Mouse (Mus musculus): ENCODE measurements around the gene Tcf19.

Tcf19 gene

GRCm38 (mm10) chr17:35516652-35517500, at the start of gene Tcf19, which contains the start of gene Cchcr1:
Gene Tcf19 (minus strand): TSS chr17:35516824.
Gene Cchcr1 (plus strand): TSS chr17:35517100.
- DNase-seq (ENCODE audit: low read depth, low spot score): peak; percentile 76

DNA sequence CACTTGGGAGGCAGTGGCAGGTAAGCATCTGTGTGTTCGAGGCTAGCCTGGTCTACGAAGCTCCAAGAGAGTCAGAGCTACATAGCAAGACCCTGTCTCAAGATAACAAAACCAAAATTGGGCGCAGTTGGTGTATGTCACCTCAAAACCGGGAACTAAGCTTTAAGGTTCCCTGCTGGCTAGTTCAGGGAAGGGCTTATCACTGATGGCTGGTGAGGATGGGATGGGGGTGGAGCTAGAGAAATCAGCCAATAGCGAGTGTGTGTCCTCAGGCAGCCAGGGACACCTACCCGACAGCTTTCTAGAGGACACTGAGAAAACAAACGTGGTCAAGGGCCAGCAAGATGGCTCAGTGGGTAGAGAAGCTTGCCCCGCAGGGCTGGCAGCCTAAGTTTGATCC, 41.6 kb upstream of the Tcf19 start:
- DNase-seq (ENCODE audit: low read depth, low spot score): no peak

GRCm38 (mm10) chr17:35557351-35557750, 40.7 kb upstream of the Tcf19 start:
- DNase-seq (ENCODE audit: low read depth, low spot score): no peak

- DNase-seq (ENCODE audit: low read depth, low spot score): peak; percentile 57
Measured at GRCm38 (mm10) chr17:35556812-35557211, 40.2 kb upstream of the Tcf19 start.

GRCm38 (mm10) chr17:35556186-35556765, 39.7 kb upstream of the Tcf19 start:
- DNase-seq (ENCODE audit: low read depth, low spot score): no peak

- no peak for DNase-seq (ENCODE audit: low read depth, low spot score)
Measured at GRCm38 (mm10) chr17:35554761-35555397, 38.3 kb upstream of the Tcf19 start.

GRCm38 (mm10) chr17:35554321-35554720, 37.7 kb upstream of the Tcf19 start:
- DNase-seq (ENCODE audit: low read depth, low spot score): no peak

GRCm38 (mm10) chr17:35551881-35552414, 35.3 kb upstream of the Tcf19 start, which contains the start of gene Cdsn:
Gene Cdsn (plus strand): TSS chr17:35552128.
- no peak for DNase-seq (ENCODE audit: low read depth, low spot score)

- no peak for DNase-seq (ENCODE audit: low read depth, low spot score)
Measured at GRCm38 (mm10) chr17:35550871-35551270, 34.2 kb upstream of the Tcf19 start.

GRCm38 (mm10) chr17:35550143-35550494, 33.5 kb upstream of the Tcf19 start:
- DNase-seq (ENCODE audit: low read depth, low spot score): no peak

GRCm38 (mm10) chr17:35549437-35550142, 33.0 kb upstream of the Tcf19 start:
- peak; percentile 72 for DNase-seq (ENCODE audit: low read depth, low spot score)

GRCm38 (mm10) chr17:35548636-35549035, 32.0 kb upstream of the Tcf19 start:
- DNase-seq (ENCODE audit: low read depth, low spot score): no peak

DNA sequence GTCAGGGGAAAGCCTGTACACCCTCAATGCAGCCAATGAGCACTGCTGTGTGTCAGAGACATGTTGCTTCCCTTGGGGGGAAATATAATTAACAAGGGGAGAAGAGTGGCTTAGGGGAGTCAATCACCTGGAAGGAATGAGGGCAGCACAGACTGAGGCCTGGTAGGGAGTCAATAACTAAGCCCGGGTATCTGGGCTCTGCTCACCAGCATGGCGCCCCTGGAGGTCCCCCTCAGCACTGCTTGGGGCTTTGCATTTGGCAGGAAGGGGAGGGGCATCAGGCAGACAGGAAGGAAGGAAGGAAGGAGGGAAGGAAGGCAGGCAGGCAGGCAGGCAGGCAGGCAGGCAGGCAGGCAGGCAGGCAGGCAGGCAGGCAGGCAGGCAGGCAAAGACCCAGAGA, 30.8 kb upstream of the Tcf19 start:
- DNase-seq (ENCODE audit: low read depth, low spot score): no peak

DNA sequence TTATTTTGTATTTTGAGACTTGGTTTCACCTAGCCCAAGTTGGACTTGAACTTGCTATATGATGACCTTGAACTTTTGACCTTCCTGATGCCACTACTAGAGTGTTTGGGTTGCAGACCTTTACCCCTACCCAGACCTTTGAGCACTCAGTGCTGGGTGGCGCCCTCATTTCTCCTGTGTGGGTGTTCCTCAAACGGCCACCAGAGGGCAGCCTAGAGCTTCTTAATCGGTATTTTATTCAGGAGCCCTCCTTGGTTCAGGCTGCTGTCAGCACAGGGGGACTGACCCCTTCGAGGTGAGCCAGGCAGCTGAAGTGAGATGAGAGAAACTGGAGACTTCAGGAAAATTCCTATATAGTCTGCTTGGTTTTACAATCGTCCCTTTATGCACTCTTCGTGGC, 28.1 kb upstream of the Tcf19 start:
- DNase-seq (ENCODE audit: low read depth, low spot score): peak; percentile 51

GRCm38 (mm10) chr17:35544001-35544400, 27.4 kb upstream of the Tcf19 start:
- DNase-seq (ENCODE audit: low read depth, low spot score): no peak

DNA sequence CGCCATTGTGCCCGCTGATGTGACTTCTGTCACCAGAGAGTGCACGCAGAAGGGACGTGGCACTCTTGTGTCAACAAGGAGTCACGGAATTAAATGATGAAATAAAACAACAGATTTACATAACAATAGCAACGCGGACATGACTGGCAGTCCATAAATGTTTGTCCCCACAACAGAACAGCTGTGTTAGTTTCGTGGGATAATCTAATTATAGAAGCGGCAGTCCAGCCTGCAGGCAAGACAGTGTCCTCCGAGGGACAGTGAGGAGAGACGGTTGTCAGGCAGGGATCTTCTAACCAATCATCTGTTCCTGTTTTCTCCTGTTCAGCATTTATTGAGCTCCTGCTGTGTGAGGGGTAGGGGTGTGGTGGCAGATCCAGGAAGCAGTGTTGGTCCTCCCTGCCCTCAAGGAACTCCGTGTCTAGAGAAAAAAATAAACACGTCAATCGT, 26.8 kb upstream of the Tcf19 start:
- no peak for DNase-seq (ENCODE audit: low read depth, low spot score)

DNA sequence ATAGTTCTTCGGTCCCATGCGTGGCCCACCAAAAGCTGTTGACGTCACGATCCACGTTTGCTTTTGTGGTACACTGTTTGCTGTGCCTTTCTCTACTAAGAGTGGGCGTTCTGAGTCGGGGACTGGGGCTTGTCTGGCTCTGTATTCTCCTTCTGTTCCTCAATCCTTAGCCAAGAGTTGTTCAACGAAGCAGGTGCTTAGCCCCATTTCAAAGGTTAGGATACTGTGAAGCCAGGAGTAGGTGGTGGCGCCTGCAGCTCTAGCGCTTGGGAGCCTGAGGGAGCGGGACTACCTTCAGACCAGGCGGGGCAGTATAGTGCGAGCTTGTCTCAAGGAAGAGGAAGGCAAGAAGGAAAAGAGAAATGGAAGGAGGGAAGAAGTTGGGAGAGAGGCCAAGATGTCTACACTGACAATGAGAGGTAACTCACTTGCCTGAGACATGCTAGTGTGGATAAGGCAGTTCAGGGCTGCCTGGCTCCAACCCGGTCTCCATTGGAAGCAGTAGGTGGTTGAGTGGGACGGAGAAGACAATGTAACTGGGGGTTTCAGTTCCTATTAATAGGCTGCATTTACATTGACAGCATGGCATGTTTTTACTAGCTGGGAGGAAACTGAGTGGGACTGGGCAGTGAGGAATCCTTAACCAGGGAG, 26.3 kb upstream of the Tcf19 start:
- no peak for DNase-seq (ENCODE audit: low read depth, low spot score)

GRCm38 (mm10) chr17:35539540-35539939, 22.9 kb upstream of the Tcf19 start:
- DNase-seq (ENCODE audit: low read depth, low spot score): no peak

- DNase-seq (ENCODE audit: low read depth, low spot score): no peak
Measured at GRCm38 (mm10) chr17:35538476-35538875, 21.9 kb upstream of the Tcf19 start.

DNA sequence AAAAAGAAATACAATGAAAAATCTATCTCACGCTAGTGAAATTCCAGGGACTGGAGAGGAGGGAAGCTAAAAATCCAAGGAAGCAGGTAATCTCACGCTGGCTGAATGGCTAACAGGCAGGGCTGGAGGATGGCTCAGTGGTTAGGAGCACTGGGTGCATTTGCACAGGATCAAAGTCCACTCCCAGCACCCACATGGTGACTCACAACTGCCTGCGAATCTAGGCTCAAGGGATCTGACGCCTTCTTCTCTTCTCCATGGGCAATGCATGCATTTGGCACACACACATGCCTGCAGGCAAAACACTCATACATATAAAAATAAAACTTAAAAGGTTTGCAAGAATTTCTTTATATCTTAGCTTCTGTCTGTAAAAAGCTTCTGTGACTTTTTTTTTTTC, 20.8 kb upstream of the Tcf19 start:
- no peak for DNase-seq (ENCODE audit: low read depth, low spot score)

DNA sequence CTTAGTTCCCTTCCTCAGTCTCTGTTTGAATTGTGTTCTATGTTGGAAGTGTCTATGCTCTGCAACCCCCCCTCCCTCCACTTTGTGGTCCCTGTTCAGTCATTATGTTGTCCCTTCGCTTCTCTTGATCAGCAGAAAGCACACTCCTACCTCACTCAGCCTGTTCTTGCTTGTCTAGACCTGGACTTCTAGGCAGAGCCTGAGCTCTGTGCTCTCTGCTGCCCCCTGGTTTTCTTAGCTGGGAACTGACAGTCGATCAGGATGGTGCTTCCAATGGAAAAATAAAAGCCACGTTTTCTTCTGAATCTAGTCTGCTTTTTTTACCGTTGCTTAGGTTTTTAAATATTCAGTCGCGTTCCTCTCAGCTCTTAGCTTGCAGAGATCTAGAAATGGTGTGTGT, 17.7 kb upstream of the Tcf19 start:
- peak; percentile 70 for DNase-seq (ENCODE audit: low read depth, low spot score)
